ENCODE assay signal across 15 mouse cellular contexts in the genomic region with DNA sequence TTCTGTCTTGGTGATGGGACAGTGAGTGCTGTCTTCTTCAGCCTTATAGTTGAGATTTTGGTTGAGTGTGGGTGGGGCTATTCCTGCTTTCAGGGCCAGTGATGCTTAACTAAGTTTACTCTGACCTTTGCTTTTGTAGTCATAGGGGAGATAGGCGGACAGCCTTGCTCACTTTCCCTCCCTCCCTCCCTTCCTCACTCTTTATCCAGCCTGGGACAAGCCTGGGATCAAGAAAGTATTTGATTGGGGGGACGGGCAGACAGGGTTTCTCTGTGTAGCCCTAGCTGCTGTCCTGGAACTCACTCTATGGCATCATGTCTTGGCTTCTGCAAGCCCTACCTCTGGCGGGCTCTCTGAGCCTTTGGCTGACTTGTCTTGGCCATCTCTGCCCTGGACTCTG. TPM values are rescaled to one million over a fixed set of nuclear protein-coding genes. Genes with fewer than 3 reads are reported as not detected.
"Had no signal": no experiment of that assay in that cellular context is flagged by ENCODE, and none has a peak within 500 bp of the region (broad histone marks: within the 10 kb centered on the region; RNA-seq: fewer than 3 reads in every experiment).

No protein-coding gene starts in this region.

- H3K4me2 ChIP-seq: liver, embryonic 13.5 days; lung, embryonic 15.5 days; midbrain, embryonic 11.5 days; midbrain, embryonic 15.5 days; neural tube, embryonic 12.5 days had no signal

- DNase-seq: left cerebral cortex, postnatal 4 days; liver, embryonic 13.5 days; liver, postnatal 0 days; spleen, adult 18-20 months; thymus, adult 18-20 months; thymus, postnatal 14 days had no signal

- H3K27ac ChIP-seq: liver, embryonic 13.5 days; lung, embryonic 15.5 days; midbrain, embryonic 15.5 days; neural tube, embryonic 12.5 days had no signal

- H3K27me3 ChIP-seq: liver, embryonic 13.5 days; lung, embryonic 15.5 days; megakaryocyte, embryonic 14.5 days; midbrain, embryonic 15.5 days; neural tube, embryonic 12.5 days had no signal

- ATAC-seq: intestine, embryonic 16.5 days; liver, postnatal 0 days; midbrain, embryonic 15.5 days had no signal

- H3K9me3 ChIP-seq: lung, embryonic 15.5 days; megakaryocyte, embryonic 14.5 days; midbrain, embryonic 15.5 days; neural tube, embryonic 12.5 days had no signal

- H3K9ac ChIP-seq: liver, embryonic 13.5 days; liver, postnatal 0 days; lung, embryonic 15.5 days; midbrain, embryonic 15.5 days; neural tube, embryonic 12.5 days had no signal

- H3K4me3 ChIP-seq: liver, embryonic 13.5 days; lung, embryonic 15.5 days; megakaryocyte, embryonic 14.5 days; midbrain, embryonic 15.5 days; neural tube, embryonic 12.5 days had no signal

RNA-seq across cellular contexts. Expression of gene Rac3, which starts 27.8 kb away (rescaled TPM):
- total RNA-seq: neutrophil, adult 5-6 weeks had no signal

RNA-seq across cellular contexts. Expression of gene Notum, which starts 32.5 kb away (rescaled TPM):
- total RNA-seq: monocyte, adult 5-6 weeks; neutrophil, adult 5-6 weeks had no signal
- polyA plus RNA-seq: macrophage had no signal
